Mouse (Mus musculus) midbrain, embryonic 16.5 days (tissue): Measurements from ENCODE around the gene Vac14. TPM values are rescaled to one million over a fixed set of nuclear protein-coding genes. Genes with fewer than 3 reads are reported as not detected.

Source experiments
- ATAC-seq: fragments of 200-750 bp; cut with Nextera tagmentation; 2 replicates; pipeline ENCODE4 v1.8.0; 2017; ENCODE audit warnings: moderate TSS enrichment
- H3K27ac ChIP-seq: fragments of 300-500 bp; sonication (generic); 2 replicates; pipeline ENCODE4 v1.5.1; 2014; ENCODE audit warnings: mild to moderate bottlenecking, low read length, mixed read lengths
- H3K27me3 ChIP-seq: fragments of 300-500 bp; sonication (generic); 2 replicates; pipeline ENCODE4 v1.6.1; 2014; ENCODE audit warnings: low read depth, low read length, mixed read lengths; ENCODE audit not compliant: control insufficient read depth, insufficient read depth
- H3K36me3 ChIP-seq: fragments of 300-500 bp; sonication (generic); 2 replicates; pipeline ENCODE4 v1.6.1; 2014; ENCODE audit warnings: mild to moderate bottlenecking, low read length, moderate library complexity, mixed read lengths; ENCODE audit not compliant: control insufficient read depth, insufficient read depth
- H3K4me1 ChIP-seq: fragments of 300-500 bp; sonication (generic); 2 replicates; pipeline ENCODE4 v1.6.1; 2014; ENCODE audit warnings: mild to moderate bottlenecking, low read length, mixed read lengths; ENCODE audit not compliant: control insufficient read depth, insufficient read depth
- H3K4me2 ChIP-seq: fragments of 300-500 bp; sonication (generic); 2 replicates; pipeline ENCODE4 v1.6.1; 2014; ENCODE audit warnings: mild to moderate bottlenecking, low read length, mixed read lengths
- H3K4me3 ChIP-seq: fragments of 300-500 bp; sonication (generic); 2 replicates; pipeline ENCODE4 v1.5.1; 2014; ENCODE audit warnings: low read depth, mild to moderate bottlenecking, low read length, moderate library complexity, mixed read lengths
- H3K9ac ChIP-seq: fragments of 300-500 bp; sonication (generic); 2 replicates; pipeline ENCODE4 v1.6.1; 2014; ENCODE audit warnings: low read depth, low read length, mixed read lengths
- H3K9me3 ChIP-seq: fragments of 300-500 bp; sonication (generic); replicated peaks from 2 replicates; pipeline ENCODE4 v1.6.1; 2014; ENCODE audit warnings: mild to moderate bottlenecking, low read length, mixed read lengths; ENCODE audit not compliant: control insufficient read depth, poor library complexity, severe bottlenecking
- WGBS: fragments of 180-500 bp; shearing (Covaris S2); extraction: QIAGEN DNeasy Blood & Tissue Kit; methylation state at CpG from one replicate; pipeline ENCODE4 v1.1.7; 2014; 5-methylcytosine and 5-hydroxymethylcytosine counted together
- polyA plus RNA-seq: library from polyadenylated mRNA; unstranded; fragments of >200 nt; fragmentation: Nextera tagmentation; extraction: Ambion mirVana; gene quantifications from 2 replicates; pipeline ENCODE4 v1.2.1, GENCODE M21; 2015

The Vac14 gene
- 25.2 and 28.5 TPM in 2 replicates for polyA plus RNA-seq

- WGBS, result under 1% methylated on average over 67 of the region's 67 CpGs
- H3K36me3 ChIP-seq, result no peaks in the 10 kb centered on the region
- H3K27ac ChIP-seq, result peak within 1 kb of the TSS; percentile 72
- H3K4me1 ChIP-seq, result peaks cover 26% of the 10 kb centered on the region
- H3K4me3 ChIP-seq, result peak within 1 kb of the TSS; percentile 92
- H3K9me3 ChIP-seq, result no peaks in the 10 kb centered on the region
- peaks cover 3% of the 10 kb centered on the region; the same call in 1 of the 2 replicates for H3K27me3 ChIP-seq
- H3K9ac ChIP-seq, result peak within 1 kb of the TSS; percentile 78
- H3K4me2 ChIP-seq, result peak within 1 kb of the TSS; percentile 94
- ATAC-seq, result peak; percentile 98
Measured at GRCm38 (mm10) chr8:110618391-110619207, at the start of gene Vac14. TSS of gene Vac14 (plus strand) at chr8:110618585.

- ATAC-seq, result no peak
- 86% methylated on average over 9 of the region's 9 CpGs for WGBS
- Histone ChIP-seq H3K36me3 (no peaks in the 10 kb centered on the region), H3K4me3 (no peak overlapping the region), H3K27me3 (no peaks in the 10 kb centered on the region), H3K9me3 (no peaks in the 10 kb centered on the region), H3K4me1 (no peaks in the 10 kb centered on the region), H3K27ac (no peak overlapping the region), H3K4me2 (no peak overlapping the region), H3K9ac (no peak overlapping the region)
Measured at GRCm38 (mm10) chr8:110592641-110593040, 25.7 kb upstream of the Vac14 start.

DNA sequence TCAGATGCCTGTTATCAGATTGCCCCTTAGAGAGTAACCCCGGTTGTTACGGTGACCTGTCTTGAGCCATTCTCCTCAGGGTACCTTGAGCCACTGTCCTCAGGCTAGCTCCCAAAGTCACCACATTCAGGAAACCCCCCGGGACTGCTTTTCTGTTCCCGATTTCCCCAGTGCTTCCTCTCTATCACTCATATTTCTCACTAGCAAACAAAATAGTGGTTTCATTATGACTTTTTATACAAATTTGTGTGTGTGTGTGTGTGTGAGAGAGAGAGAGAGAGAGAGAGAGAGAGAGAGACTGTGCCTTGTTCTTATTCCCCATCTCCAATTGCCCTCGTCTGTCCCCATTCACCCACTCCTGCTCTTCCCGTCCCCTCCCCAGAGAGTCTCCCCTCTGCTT, 24.2 kb upstream of the Vac14 start:
- 87% methylated on average over 6 of the region's 6 CpGs for WGBS
- ATAC-seq, result no peak
- H3K4me1 ChIP-seq, result no peaks in the 10 kb centered on the region
- H3K27ac ChIP-seq, result no peak overlapping the region
- H3K4me2 ChIP-seq, result no peak overlapping the region
- no peaks in the 10 kb centered on the region for H3K9me3 ChIP-seq
- no peak overlapping the region for H3K4me3 ChIP-seq
- H3K27me3 ChIP-seq, result no peaks in the 10 kb centered on the region
- H3K36me3 ChIP-seq, result no peaks in the 10 kb centered on the region
- H3K9ac ChIP-seq, result no peak overlapping the region

DNA sequence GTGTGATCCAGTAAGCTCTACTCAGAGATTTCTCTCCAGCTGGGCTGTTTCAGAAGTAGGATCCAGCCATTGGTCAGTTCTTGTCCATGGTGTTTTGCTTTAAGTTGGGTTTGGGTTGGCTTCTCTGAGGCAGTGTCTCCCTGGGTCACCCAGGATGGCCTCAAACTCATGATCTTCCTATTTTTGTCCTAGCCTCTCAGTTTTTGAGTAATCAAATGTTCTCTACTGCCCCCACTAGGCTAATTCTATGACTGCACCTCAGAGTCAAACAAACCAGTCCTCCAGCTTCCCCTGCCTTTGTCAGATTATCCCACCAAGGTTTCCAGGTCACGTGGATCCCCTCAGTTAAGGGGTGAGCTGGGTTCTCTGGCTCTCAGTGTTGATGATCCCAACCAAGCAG, 13.8 kb upstream of the Vac14 start:
- Histone ChIP-seq H3K4me3 (no peak overlapping the region), H3K27me3 (no peaks in the 10 kb centered on the region), H3K9ac (no peak overlapping the region), H3K27ac (no peak overlapping the region), H3K36me3 (no peaks in the 10 kb centered on the region), H3K9me3 (no peaks in the 10 kb centered on the region), H3K4me1 (no peaks in the 10 kb centered on the region), H3K4me2 (no peak overlapping the region)
- WGBS, result 0% methylated on average over 1 of the region's 1 CpGs
- ATAC-seq, result no peak

DNA sequence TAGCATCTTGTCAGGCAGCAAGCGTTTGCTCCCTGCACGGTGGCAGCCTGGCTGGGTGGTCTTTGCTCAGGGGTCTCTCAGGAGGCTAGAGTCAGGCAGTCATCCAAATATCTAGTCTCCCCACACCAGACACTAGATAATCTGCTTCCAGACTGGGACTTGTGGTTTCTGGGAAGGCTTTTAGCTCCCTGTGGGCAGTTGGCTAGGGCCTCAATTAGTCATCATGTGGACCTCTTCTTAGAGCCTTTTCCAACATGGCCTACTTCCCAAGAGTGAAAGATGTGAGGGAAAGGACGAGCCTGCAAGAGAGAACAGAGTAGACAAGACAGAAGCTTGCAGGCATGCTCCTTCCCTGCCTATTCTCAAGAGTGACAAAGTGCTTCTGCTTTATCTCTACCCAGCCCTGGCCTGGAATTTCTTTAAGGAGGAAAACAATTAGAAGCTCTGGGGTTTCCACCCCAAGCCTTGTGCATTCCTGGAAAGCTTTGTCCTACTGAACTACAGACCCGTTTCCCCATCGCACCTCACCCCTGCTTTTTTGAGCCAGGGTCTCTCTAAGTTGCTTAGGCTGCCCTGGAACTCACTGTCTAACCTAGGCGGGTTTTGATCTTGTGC, 12.9 kb upstream of the Vac14 start:
- no peak overlapping the region for H3K9ac ChIP-seq
- no peaks in the 10 kb centered on the region for H3K27me3 ChIP-seq
- no peaks in the 10 kb centered on the region for H3K9me3 ChIP-seq
- 45% methylated on average over 6 of the region's 6 CpGs for WGBS
- H3K4me1 ChIP-seq, result no peaks in the 10 kb centered on the region
- H3K27ac ChIP-seq, result no peak overlapping the region
- ATAC-seq, result no peak
- no peak overlapping the region for H3K4me3 ChIP-seq
- H3K36me3 ChIP-seq, result no peaks in the 10 kb centered on the region
- H3K4me2 ChIP-seq, result no peak overlapping the region

DNA sequence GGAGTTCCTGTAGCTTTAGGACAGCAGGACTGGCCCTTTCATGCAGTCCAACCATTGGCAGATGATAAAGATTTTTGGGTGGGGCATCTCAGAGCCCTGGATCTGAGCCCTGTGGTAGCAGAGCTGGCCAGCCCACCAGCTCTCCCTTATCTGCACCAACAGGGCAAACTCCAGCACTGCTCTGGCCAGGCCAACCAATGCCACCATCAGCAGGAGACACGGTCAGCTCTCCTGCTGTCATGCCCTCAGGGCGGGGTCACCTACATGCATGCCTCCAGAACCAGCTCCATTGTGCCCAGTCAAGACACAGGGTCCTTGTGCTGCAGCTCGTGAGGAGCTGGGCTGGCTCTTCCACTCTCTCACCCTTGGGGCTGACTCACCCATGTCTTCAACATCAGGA, 2.7 kb upstream of the Vac14 start:
- Histone ChIP-seq H3K4me2 (no peak overlapping the region), H3K36me3 (no peaks in the 10 kb centered on the region), H3K4me1 (peaks cover 20% of the 10 kb centered on the region), H3K27me3 (peaks cover 3% of the 10 kb centered on the region; the same call in 1 of the 2 replicates), H3K4me3 (no peak overlapping the region), H3K27ac (no peak overlapping the region), H3K9me3 (no peaks in the 10 kb centered on the region), H3K9ac (no peak overlapping the region)
- no peak for ATAC-seq
- 81% methylated on average over 3 of the region's 3 CpGs for WGBS

DNA sequence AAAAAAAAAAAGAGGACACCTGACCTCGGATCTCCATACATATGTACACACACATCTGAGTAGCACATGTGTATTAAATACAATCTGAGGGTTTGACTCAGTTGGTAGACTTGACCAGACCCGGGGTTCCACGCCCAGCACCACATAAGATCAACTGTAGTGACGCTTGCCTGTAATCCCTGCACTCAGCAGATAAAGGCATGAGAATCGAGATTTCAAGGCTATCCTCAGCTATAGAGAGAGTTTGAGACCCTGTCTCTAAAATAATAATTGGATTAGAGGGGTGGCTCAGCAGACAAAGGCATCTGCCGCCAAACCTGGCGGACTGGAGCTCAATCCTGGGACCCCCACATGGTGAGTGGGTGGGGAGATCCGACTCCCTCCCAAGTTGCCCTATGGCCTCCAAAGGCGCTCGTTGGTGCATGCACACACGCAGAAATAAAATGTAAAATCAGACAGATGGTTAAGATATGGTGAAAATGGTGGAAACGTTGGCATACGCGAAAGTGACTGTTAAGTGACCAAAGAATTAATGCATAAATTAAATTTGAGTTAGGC, 505 bp upstream of the Vac14 start:
- peak overlapping the region; percentile 72 for H3K4me2 ChIP-seq
- H3K27me3 ChIP-seq, result peaks cover 3% of the 10 kb centered on the region; the same call in 1 of the 2 replicates
- H3K4me1 ChIP-seq, result peaks cover 26% of the 10 kb centered on the region
- 11% methylated on average over 14 of the region's 14 CpGs for WGBS
- H3K9me3 ChIP-seq, result no peaks in the 10 kb centered on the region
- H3K9ac ChIP-seq, result peak overlapping the region; percentile 47
- H3K27ac ChIP-seq, result peak overlapping the region; percentile 72
- H3K36me3 ChIP-seq, result no peaks in the 10 kb centered on the region
- peak overlapping the region; percentile 92 for H3K4me3 ChIP-seq
- peak; percentile 51 for ATAC-seq

- 32% methylated on average over 8 of the region's 8 CpGs for WGBS
- Histone ChIP-seq H3K4me1 (peaks cover 26% of the 10 kb centered on the region), H3K9me3 (no peaks in the 10 kb centered on the region), H3K27ac (no peak overlapping the region), H3K4me3 (peak overlapping the region; percentile 92), H3K4me2 (peak overlapping the region; percentile 94), H3K27me3 (peaks cover 3% of the 10 kb centered on the region; the same call in 1 of the 2 replicates), H3K36me3 (no peaks in the 10 kb centered on the region), H3K9ac (peak overlapping the region; percentile 78)
- ATAC-seq, result peak; percentile 6; the same call in 1 of the 2 replicates
Measured at GRCm38 (mm10) chr8:110619208-110619574, 806 bp downstream of the Vac14 start.

DNA sequence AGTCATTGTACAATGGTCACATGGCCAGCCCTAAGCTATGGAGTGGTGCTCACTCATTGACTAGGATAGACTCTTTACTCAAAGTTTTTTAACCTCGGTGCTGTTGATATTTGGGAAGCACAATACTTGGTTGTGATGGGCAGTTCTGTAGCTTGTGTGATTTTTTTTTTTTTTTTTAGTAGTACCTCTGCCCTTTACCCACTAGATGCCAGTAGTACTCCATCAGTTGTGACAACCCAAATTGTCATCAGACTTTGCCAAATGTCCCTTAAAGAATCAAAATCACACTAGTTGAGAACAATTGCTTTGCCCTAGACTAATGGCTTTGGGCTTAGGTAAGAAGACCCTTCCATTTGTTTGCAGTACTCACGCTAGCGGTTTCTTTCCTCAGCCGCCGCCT, 1.5 kb downstream of the Vac14 start:
- peaks cover 26% of the 10 kb centered on the region for H3K4me1 ChIP-seq
- no peak overlapping the region for H3K27ac ChIP-seq
- H3K4me2 ChIP-seq, result peak overlapping the region; percentile 94; the same call in 1 of the 2 replicates
- 0 out of 2 replicates have a peak overlapping the region, but pooled peaks have one; percentile 92 for H3K4me3 ChIP-seq
- no peaks in the 10 kb centered on the region for H3K36me3 ChIP-seq
- WGBS, result 94% methylated on average over 5 of the region's 5 CpGs
- H3K27me3 ChIP-seq, result peaks cover 3% of the 10 kb centered on the region; the same call in 1 of the 2 replicates
- H3K9me3 ChIP-seq, result no peaks in the 10 kb centered on the region
- H3K9ac ChIP-seq, result no peak overlapping the region
- ATAC-seq, result no peak
